Mouse (Mus musculus) neural tube, embryonic 12.5 days (tissue): ENCODE measurements around the gene Uts2b. TPM values are rescaled to one million over a fixed set of nuclear protein-coding genes. Genes with fewer than 3 reads are reported as not detected.

Experiments used
- ATAC-seq: fragments of 200-750 bp; cut with Nextera tagmentation; 2 replicates; pipeline ENCODE4 v1.8.0; 2017; ENCODE audit warnings: low read depth, mild to moderate bottlenecking, moderate TSS enrichment, moderate library complexity; ENCODE audit not compliant: low FRiP score
- H3K27ac ChIP-seq: fragments of 300-500 bp; sonication (generic); 2 replicates; pipeline ENCODE4 v1.5.1; 2016
- H3K27me3 ChIP-seq: fragments of 300-500 bp; sonication (generic); replicated peaks from 2 replicates; pipeline ENCODE4 v1.6.1; 2016; ENCODE audit warnings: mild to moderate bottlenecking
- H3K36me3 ChIP-seq: fragments of 300-500 bp; sonication (generic); 2 replicates; pipeline ENCODE4 v1.6.1; 2016; ENCODE audit warnings: mild to moderate bottlenecking
- H3K4me1 ChIP-seq: fragments of 300-500 bp; sonication (generic); 2 replicates; pipeline ENCODE4 v1.6.1; 2016
- H3K4me2 ChIP-seq: fragments of 300-500 bp; sonication (generic); replicated peaks from 2 replicates; pipeline ENCODE4 v1.6.1; 2016; ENCODE audit warnings: mild to moderate bottlenecking
- H3K4me3 ChIP-seq: fragments of 300-500 bp; sonication (generic); 2 replicates; pipeline ENCODE4 v1.5.1; 2016
- H3K9ac ChIP-seq: fragments of 300-500 bp; sonication (generic); 2 replicates; pipeline ENCODE4 v1.6.1; 2016; ENCODE audit warnings: mild to moderate bottlenecking
- H3K9me3 ChIP-seq: fragments of 300-500 bp; sonication (generic); 2 replicates; pipeline ENCODE4 v1.6.1; 2016; ENCODE audit warnings: mild to moderate bottlenecking
- WGBS: fragments of 180-500 bp; shearing (Covaris S2); methylation state at CpG from one replicate; pipeline ENCODE4 v1.1.7; 2016; 5-methylcytosine and 5-hydroxymethylcytosine counted together
- polyA plus RNA-seq: library from polyadenylated mRNA; unstranded; fragments of >200 nt; fragmentation: Nextera tagmentation; extraction: Ambion mirVana; gene quantifications from 2 replicates; pipeline ENCODE4 v1.2.1, GENCODE M21; 2016

Gene Uts2b
- polyA plus RNA-seq, 1 experiment from 2014 or later = 16.8 TPM

DNA sequence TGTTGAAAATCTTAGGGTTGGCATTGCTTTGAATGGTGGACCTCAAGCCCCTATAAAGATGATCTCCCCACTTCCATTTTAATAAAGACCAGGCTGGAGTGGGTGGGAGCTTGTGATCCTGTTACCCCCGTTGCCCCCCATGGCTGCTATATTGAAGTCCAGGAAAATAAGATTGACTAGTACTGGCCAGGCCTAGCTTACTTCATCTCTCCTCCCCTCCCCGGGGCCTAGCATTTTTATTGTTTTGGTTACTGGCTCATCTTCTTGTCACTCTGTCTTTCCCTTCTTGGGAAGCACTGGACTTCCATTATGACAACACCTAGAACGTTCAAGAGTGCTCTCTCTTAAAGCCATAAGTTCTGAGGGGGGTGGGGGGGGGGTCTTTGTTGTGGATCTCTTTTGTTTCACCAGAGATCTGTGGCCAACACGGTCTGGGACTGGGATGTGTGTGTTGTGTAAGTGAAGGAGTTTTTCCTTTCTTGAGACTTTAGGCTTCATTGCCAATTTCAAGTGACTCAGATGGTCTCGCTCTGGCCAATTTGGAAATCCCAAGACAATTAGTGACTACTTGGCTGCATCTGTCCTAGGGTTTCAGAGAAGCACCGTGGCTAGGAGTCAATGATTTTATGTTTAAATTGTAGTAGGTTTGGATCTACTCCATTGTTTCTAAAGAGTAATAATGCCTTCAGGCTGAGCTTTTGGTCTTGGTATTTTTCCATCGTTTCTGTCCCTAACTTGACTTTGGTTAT lies 19.7 kb upstream of the Uts2b start:
- WGBS = 26% methylated on average over 7 of the region's 7 CpGs
- peak; percentile 57 for ATAC-seq
- H3K9me3 ChIP-seq = no peaks in the 10 kb centered on the region
- H3K4me3 ChIP-seq = peak overlapping the region; percentile 86
- peaks cover 16% of the 10 kb centered on the region; the same call in 1 of the 2 replicates for H3K4me1 ChIP-seq
- H3K27ac ChIP-seq = peak overlapping the region; percentile 86; the same call in 1 of the 2 replicates
- H3K4me2 ChIP-seq = peak overlapping the region; percentile 68
- H3K27me3 ChIP-seq = no peaks in the 10 kb centered on the region
- peak overlapping the region; percentile 97 for H3K9ac ChIP-seq
- no peaks in the 10 kb centered on the region for H3K36me3 ChIP-seq

GRCm38 (mm10) chr16:27388761-27389451 lies 18.9 kb upstream of the Uts2b start, which contains the start of gene Ccdc50:
Gene Ccdc50, plus strand, starts transcription at chr16:27388869.
- H3K27me3 ChIP-seq = no peaks in the 10 kb centered on the region
- ATAC-seq = peak; percentile 96
- WGBS = under 1% methylated on average over 69 of the region's 69 CpGs

GRCm38 (mm10) chr16:27387634-27388611 lies 17.9 kb upstream of the Uts2b start:
- H3K4me2 ChIP-seq = peak overlapping the region; percentile 68
- WGBS = 56% methylated on average over 12 of the region's 12 CpGs
- no peak for ATAC-seq
- H3K9me3 ChIP-seq = no peaks in the 10 kb centered on the region
- H3K9ac ChIP-seq = peak overlapping the region; percentile 97
- no peaks in the 10 kb centered on the region for H3K27me3 ChIP-seq
- H3K4me1 ChIP-seq = peaks cover 16% of the 10 kb centered on the region; the same call in 1 of the 2 replicates
- no peak overlapping the region; the same call in 1 of the 2 replicates for H3K4me3 ChIP-seq
- H3K36me3 ChIP-seq = no peaks in the 10 kb centered on the region
- H3K27ac ChIP-seq = no peak overlapping the region

More at GRCm38 (mm10) chr16:27388761-27389451, 18.9 kb upstream of the Uts2b start, which contains the start of gene Ccdc50:
- H3K9me3 ChIP-seq = no peaks in the 10 kb centered on the region
- peak within 1 kb of the TSS; percentile 86 for H3K4me3 ChIP-seq
- peak within 1 kb of the TSS; percentile 68 for H3K4me2 ChIP-seq
- peak within 1 kb of the TSS; percentile 97 for H3K9ac ChIP-seq
- H3K36me3 ChIP-seq = no peaks in the 10 kb centered on the region
- H3K4me1 ChIP-seq = peaks cover 16% of the 10 kb centered on the region; the same call in 1 of the 2 replicates
- peak within 1 kb of the TSS; percentile 86 for H3K27ac ChIP-seq

GRCm38 (mm10) chr16:27386850-27387407 lies 16.9 kb upstream of the Uts2b start:
- Histone ChIP-seq H3K4me2 (no peak overlapping the region), H3K27me3 (no peaks in the 10 kb centered on the region), H3K9ac (no peak overlapping the region), H3K4me3 (no peak overlapping the region), H3K4me1 (peaks cover 15% of the 10 kb centered on the region; the same call in 1 of the 2 replicates), H3K9me3 (no peaks in the 10 kb centered on the region), H3K27ac (no peak overlapping the region), H3K36me3 (no peaks in the 10 kb centered on the region)
- ATAC-seq = no peak
- 77% methylated on average over 4 of the region's 4 CpGs for WGBS

- Histone ChIP-seq H3K27me3 (no peaks in the 10 kb centered on the region), H3K9me3 (no peaks in the 10 kb centered on the region), H3K4me3 (no peak overlapping the region), H3K4me1 (peaks cover 10% of the 10 kb centered on the region; the same call in 1 of the 2 replicates), H3K36me3 (no peaks in the 10 kb centered on the region), H3K27ac (no peak overlapping the region), H3K4me2 (no peak overlapping the region), H3K9ac (no peak overlapping the region)
- 76% methylated on average over 1 of the region's 1 CpGs for WGBS
- ATAC-seq = no peak
Measured at GRCm38 (mm10) chr16:27385649-27386048, 15.6 kb upstream of the Uts2b start.

DNA sequence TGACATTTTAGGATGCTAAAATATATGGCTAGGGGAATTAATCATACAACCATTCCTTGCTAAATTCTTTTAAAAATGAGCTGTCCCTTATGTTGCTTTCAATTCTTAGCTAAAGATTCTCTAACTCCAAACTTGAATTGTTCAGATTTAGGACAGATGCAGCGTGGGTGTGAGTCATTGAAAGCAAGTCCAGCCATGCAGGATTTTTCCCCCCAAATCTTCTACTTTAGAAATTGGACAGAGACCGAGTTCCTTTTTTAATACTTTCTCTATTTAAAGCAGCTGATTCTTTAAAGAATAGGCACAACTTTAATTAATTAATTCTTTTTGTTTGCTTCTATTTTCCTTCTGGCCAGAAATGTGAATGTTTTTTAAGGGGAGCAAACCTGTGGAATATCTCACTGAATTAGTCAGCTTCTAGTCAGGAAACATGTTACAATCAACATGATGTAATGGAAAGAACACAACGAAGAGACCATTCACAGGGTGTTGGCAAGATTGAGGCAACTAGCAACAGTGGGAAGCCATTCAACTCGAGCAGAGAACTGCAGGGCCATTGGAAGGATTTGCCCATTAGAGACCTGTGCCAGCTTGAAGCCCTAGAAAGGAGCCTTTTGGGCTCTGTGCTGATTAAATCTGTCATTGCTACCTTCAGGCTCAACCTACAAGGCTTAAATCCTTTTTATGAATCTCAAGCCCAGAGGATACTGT lies 15.0 kb upstream of the Uts2b start:
- H3K4me2 ChIP-seq = no peak overlapping the region
- H3K9me3 ChIP-seq = no peaks in the 10 kb centered on the region
- no peak overlapping the region for H3K4me3 ChIP-seq
- no peak overlapping the region for H3K9ac ChIP-seq
- no peaks in the 10 kb centered on the region for H3K27me3 ChIP-seq
- no peak overlapping the region for H3K27ac ChIP-seq
- WGBS = 77% methylated on average over 4 of the region's 4 CpGs
- H3K36me3 ChIP-seq = no peaks in the 10 kb centered on the region
- 0 out of 2 replicates have a peak, but pooled peaks cover 4% of the 10 kb centered on the region for H3K4me1 ChIP-seq
- ATAC-seq = no peak

DNA sequence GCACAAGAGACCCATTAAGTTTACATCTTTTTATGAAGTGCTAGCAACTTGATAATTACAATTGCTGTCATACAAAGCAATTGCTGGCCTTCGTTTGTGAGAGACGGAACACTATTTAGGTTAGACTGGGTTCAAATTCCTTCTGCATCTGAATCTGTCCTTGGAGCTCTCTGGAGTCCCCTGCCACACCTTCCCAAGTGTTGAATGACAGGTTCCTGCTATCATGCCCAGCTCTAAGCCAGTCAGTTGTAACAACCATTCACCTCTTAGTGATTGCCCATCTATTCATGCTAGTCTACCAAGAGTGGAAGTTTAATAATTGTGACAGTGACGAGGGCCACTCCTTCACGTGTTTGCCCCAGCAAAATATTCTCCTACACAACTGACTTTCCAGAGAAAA lies 12.2 kb upstream of the Uts2b start:
- no peaks in the 10 kb centered on the region for H3K9me3 ChIP-seq
- 84% methylated on average over 4 of the region's 4 CpGs for WGBS
- no peak overlapping the region for H3K4me3 ChIP-seq
- H3K4me1 ChIP-seq = no peaks in the 10 kb centered on the region
- no peak overlapping the region for H3K9ac ChIP-seq
- no peaks in the 10 kb centered on the region for H3K27me3 ChIP-seq
- ATAC-seq = no peak
- H3K27ac ChIP-seq = no peak overlapping the region
- H3K36me3 ChIP-seq = no peaks in the 10 kb centered on the region
- H3K4me2 ChIP-seq = no peak overlapping the region

- Histone ChIP-seq H3K9me3 (no peaks in the 10 kb centered on the region), H3K27ac (no peak overlapping the region), H3K4me2 (no peak overlapping the region), H3K4me1 (no peaks in the 10 kb centered on the region), H3K36me3 (no peaks in the 10 kb centered on the region), H3K4me3 (no peak overlapping the region), H3K27me3 (no peaks in the 10 kb centered on the region), H3K9ac (no peak overlapping the region)
- ATAC-seq = no peak
Measured at GRCm38 (mm10) chr16:27376556-27376955, 6.5 kb upstream of the Uts2b start.

- H3K4me2 ChIP-seq = no peak overlapping the region
- WGBS = 88% methylated on average over 2 of the region's 2 CpGs
- no peaks in the 10 kb centered on the region for H3K36me3 ChIP-seq
- H3K4me3 ChIP-seq = no peak overlapping the region
- no peak for ATAC-seq
- no peak overlapping the region for H3K9ac ChIP-seq
- H3K27me3 ChIP-seq = no peaks in the 10 kb centered on the region
- no peak overlapping the region for H3K27ac ChIP-seq
- no peaks in the 10 kb centered on the region for H3K9me3 ChIP-seq
- no peaks in the 10 kb centered on the region for H3K4me1 ChIP-seq
Measured at GRCm38 (mm10) chr16:27375318-27375717, 5.3 kb upstream of the Uts2b start.

DNA sequence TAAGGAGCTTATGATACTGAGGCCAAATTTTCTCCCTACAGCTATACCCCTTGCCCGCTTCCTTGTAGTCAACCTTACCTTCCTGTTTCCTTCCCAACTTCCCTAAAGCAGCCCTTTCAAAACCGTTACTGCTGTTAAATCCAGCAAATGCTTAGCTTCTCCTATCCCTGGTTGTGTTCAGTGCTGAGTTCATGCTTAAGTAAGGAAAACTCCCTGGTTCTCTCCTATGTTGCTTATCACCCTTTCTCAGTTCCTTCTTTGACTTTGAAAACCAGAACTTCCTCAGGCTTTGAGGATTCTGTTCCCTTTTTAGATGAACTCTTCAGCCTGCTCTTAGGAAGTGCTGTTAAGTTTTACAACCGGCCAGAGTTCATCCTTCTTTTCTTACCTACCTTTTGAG lies 4.1 kb upstream of the Uts2b start:
- Histone ChIP-seq H3K27ac (no peak overlapping the region), H3K9ac (no peak overlapping the region), H3K9me3 (no peaks in the 10 kb centered on the region), H3K4me3 (no peak overlapping the region), H3K27me3 (no peaks in the 10 kb centered on the region), H3K4me2 (no peak overlapping the region), H3K4me1 (no peaks in the 10 kb centered on the region), H3K36me3 (no peaks in the 10 kb centered on the region)
- ATAC-seq = no peak
- 72% methylated on average over 3 of the region's 3 CpGs for WGBS

DNA sequence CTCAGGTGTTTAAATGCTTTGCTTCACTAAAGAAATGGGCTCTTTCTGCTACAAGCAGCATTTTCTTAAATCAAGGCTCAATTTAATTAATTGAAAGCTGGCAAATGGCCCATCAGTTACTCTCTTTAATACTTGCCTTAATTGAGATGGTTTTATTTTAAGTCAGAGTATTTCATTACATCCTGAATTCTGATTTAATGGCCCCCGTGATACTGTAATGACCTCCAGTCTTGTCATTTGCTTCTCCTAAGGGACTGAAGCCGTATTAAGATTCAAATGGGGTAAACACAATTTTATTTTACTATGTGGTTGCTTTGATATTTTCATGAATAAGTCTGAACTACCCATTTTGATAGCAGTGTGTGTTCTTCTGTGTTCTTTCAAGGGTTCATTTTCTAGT lies 661 bp upstream of the Uts2b start:
- 55% methylated on average over 2 of the region's 2 CpGs for WGBS
- no peak for ATAC-seq
- no peaks in the 10 kb centered on the region for H3K9me3 ChIP-seq
- H3K9ac ChIP-seq = no peak overlapping the region
- H3K27me3 ChIP-seq = no peaks in the 10 kb centered on the region
- H3K4me1 ChIP-seq = no peaks in the 10 kb centered on the region
- no peak overlapping the region for H3K4me2 ChIP-seq
- H3K36me3 ChIP-seq = no peaks in the 10 kb centered on the region
- H3K4me3 ChIP-seq = no peak overlapping the region
- H3K27ac ChIP-seq = no peak overlapping the region
